Mouse (Mus musculus): ENCODE measurements around the gene Fignl1.

DNA sequence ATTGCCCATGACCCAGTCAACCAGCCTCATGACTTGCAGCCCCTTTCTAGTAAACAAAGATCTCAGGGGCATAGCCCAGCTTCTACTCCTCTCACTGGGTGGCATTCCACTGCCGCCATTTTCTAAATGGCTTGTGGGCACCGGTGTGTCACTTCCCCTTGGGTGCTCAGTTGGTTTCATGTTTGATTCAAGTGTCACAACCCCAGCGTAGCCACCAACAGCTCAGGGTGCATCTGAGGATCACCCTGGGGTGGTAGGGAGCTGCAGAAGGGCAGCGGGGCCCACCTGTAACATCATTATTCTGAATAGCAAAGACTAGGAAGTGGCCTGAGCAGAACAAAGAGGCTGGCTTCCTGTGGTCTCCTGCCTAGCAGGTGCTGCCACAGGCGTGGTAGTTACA, 57.7 kb downstream of the Fignl1 start:
- TF ChIP-seq TBP (conservative IDR thresholded peaks at IDR 0.05; ENCODE audit: low read depth, low read length) (no peak), CHD2 (IDR thresholded peaks at IDR 0.05; ENCODE audit: low read length) (no peak), USF1 (IDR thresholded peaks at IDR 0.05; ENCODE audit: low read depth, low read length) (no peak), CHD1 (IDR thresholded peaks at IDR 0.05; ENCODE audit: low read depth, low read length) (no peak), SMC3 (IDR thresholded peaks at IDR 0.05; ENCODE audit: low read depth, low read length) (no peak), NELFE (IDR thresholded peaks at IDR 0.05; ENCODE audit: low read depth, low read length) (no peak)
